Mouse (Mus musculus): Measurements from ENCODE around the gene Mettl26.

DNA sequence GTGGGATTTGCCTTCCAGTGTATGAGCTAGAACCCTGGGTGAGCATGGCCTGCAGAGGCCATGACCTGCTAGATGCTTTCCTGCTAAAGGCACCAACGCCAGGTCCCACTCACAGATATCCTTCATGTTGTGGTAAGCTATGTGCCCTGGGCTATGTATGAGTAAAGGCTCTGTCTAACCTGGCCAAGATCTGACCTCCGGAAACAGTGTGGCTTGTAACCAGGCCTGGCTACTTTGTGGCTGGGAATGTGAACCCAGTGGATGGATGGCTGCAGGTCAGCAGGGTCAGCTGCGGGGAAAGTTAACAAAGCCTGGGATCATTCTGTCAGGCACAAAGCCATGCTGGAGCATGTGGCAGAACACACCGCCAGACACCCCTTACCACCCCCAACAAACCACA is 6.8 kb downstream of the Mettl26 start:
- TF ChIP-seq TCF12 (IDR thresholded peaks at IDR 0.05; ENCODE audit: insufficient read depth, poor library complexity, severe bottlenecking): no peak
- no peak for TF ChIP-seq MAX (IDR thresholded peaks at IDR 0.05; ENCODE audit: low read depth)
